Mouse (Mus musculus): ENCODE measurements around the gene Tceanc2.

DNA sequence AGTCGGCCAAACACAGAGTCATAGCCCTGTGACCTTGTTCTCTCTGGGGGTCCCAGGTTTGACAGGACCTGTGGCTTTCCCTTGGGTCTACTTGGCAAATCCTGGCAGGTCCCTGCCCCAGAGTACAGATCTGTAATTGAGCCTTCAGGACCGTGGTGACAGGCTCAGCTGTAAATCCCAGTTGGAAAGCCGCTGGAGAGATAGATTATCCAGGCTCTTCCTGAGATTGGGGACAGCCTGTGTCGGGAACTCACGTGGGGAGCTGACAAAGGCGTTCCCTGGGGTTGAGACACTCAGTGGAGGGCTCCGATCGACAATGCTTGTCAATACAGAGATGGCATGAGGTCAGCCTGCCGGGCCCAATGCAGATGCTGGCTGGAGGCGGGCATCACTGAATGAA, 52.5 kb downstream of the Tceanc2 start:
- TF ChIP-seq CTCF (IDR thresholded peaks at IDR 0.05; ENCODE audit: borderline replicate concordance, extremely low read depth, insufficient read depth, insufficient read length) (no peak), POLR2A (IDR thresholded peaks at IDR 0.05; ENCODE audit: borderline replicate concordance, extremely low read depth, insufficient read depth, insufficient read length, poor library complexity, severe bottlenecking) (no peak)

Data from brain, embryonic 14.5 days (tissue).